In genomic region chr16:13902888-13903483, GRCm38 (mm10) we compare ENCODE assay signal across 8 mouse cellular contexts. TPM values are rescaled to one million over a fixed set of nuclear protein-coding genes. Genes with fewer than 3 reads are reported as not detected.
DNase-seq lines count a peak whose midpoint lies in the region; ATAC-seq and TF ChIP-seq lines count a peak whose summit lies in the region.

Pdxdc1 (minus strand) TSS chr16:13903131.
Mpv17l (plus strand) TSS chr16:13903161.

- peak; percentile 56 for TF ChIP-seq POLR2A in cortical plate, adult 2 months (IDR thresholded peaks at IDR 0.05; ENCODE audit: extremely low read depth, insufficient read depth, low read length)

- H3K36me3 ChIP-seq in megakaryocyte, embryonic 14.5 days (replicated peaks; ENCODE audit: low read length) = peaks cover 8% of the 10 kb centered on the region

- peak within 1 kb of the TSS; percentile 62 for H3K27ac ChIP-seq in cortical plate, adult 2 months (ENCODE audit: insufficient read depth, low read length)

- H3K27me3 ChIP-seq in megakaryocyte, embryonic 14.5 days (replicated peaks) = no peaks in the 10 kb centered on the region

- peak; percentile 75 for ATAC-seq in activated CD4-positive, CD25-positive, alpha-beta regulatory T cell, adult 4 months

- H3K4me3 ChIP-seq in cortical plate, adult 2 months (ENCODE audit: insufficient read depth, low read length) = peak within 1 kb of the TSS; percentile 80
- peak within 1 kb of the TSS; percentile 97 for H3K4me3 ChIP-seq in megakaryocyte, embryonic 14.5 days (replicated peaks)

- peaks cover 4% of the 10 kb centered on the region for H3K4me1 ChIP-seq in cortical plate, adult 2 months (ENCODE audit: control insufficient read depth, insufficient read depth, low read length)
- H3K4me1 ChIP-seq in megakaryocyte, embryonic 14.5 days = peaks cover 48% of the 10 kb centered on the region

- peak; percentile 97 to 98 for DNase-seq in gastrocnemius, adult 8-10 months (ENCODE audit: low spot score in 2 of 2)
- DNase-seq in hindlimb bud, embryonic 11.5 days (ENCODE audit: extremely low spot score, low read depth, low spot score) = peak; percentile 92
- DNase-seq in left cerebral cortex, adult 8-10 months (ENCODE audit: low spot score in 2 of 2) = peak; percentile 97
- DNase-seq in right cerebral cortex, postnatal 10 days (ENCODE audit: low spot score in 2 of 2) = peak; percentile 97 to 98
- peak; percentile 97 for DNase-seq in urinary bladder, postnatal 25 days (ENCODE audit: low spot score)

- no peaks in the 10 kb centered on the region for H3K9me3 ChIP-seq in megakaryocyte, embryonic 14.5 days

- no peak for TF ChIP-seq CTCF in cortical plate, adult 2 months (IDR thresholded peaks at IDR 0.05; ENCODE audit: extremely low read depth, insufficient read depth, low read length)

RNA-seq across cellular contexts. Expression of gene Pdxdc1, which starts in this region (rescaled TPM):
- 10 to 100 TPM; 18.9 to 20.4 TPM for polyA plus RNA-seq in activated CD4-positive, CD25-positive, alpha-beta regulatory T cell, adult 4 months (2017; shearing (Covaris generic))
- polyA plus RNA-seq in cortical plate, adult 2 months (2012; rRNA removed) = 75.3 and 78.4 TPM in 2 replicates
- 10 to 100 TPM; 48.2 to 53.4 (median 50.5) TPM for total RNA-seq in gastrocnemius, adult 8-10 months (2022)
- total RNA-seq in left cerebral cortex, adult 8-10 months (2022) = 10 to 100 TPM; 72.0 to 79.0 (median 74.3) TPM
- polyA plus RNA-seq in megakaryocyte, embryonic 14.5 days (2012; ENCODE audit: insufficient read depth, low replicate concordance) = 5.4 and 11.4 TPM in 2 replicates

RNA-seq across cellular contexts. Expression of gene Mpv17l, which starts in this region (rescaled TPM):
- 1 to 10 TPM in 1 of 2 experiments, under 1 TPM in 1; 0.24 to 1.4 TPM for polyA plus RNA-seq in activated CD4-positive, CD25-positive, alpha-beta regulatory T cell, adult 4 months (2017; shearing (Covaris generic))
- polyA plus RNA-seq in cortical plate, adult 2 months (2012; rRNA removed) = 53.9 and 56.4 TPM in 2 replicates
- total RNA-seq in gastrocnemius, adult 8-10 months (2022) = 1 to 10 TPM in 1 of 4 experiments, under 1 TPM in 3; 0.36 to 1.3 (median 0.97) TPM
- total RNA-seq in left cerebral cortex, adult 8-10 months (2022) = 10 to 100 TPM; 67.6 to 78.6 (median 74.2) TPM
- polyA plus RNA-seq in megakaryocyte, embryonic 14.5 days (2012; ENCODE audit: insufficient read depth, low replicate concordance) = 0.20 TPM in 1 of 2 replicates, not detected in the other

Comparison
In these comparisons a context has a peak if more than half of its experiments do, and no peak if none do; other contexts are left out.
1. Peak in every context shown above with its lines: DNase-seq, ATAC-seq, H3K4me3 ChIP-seq and H3K27ac ChIP-seq.
2. RNA of gene Mpv17l (total RNA-seq): 67.6 to 78.6 TPM in left cerebral cortex, adult 8-10 months; 0.36 to 1.3 TPM in gastrocnemius, adult 8-10 months; every median in the first group is over 10 times any median in the second.
3. RNA of gene Mpv17l (polyA plus RNA-seq): 53.9 to 56.4 TPM in cortical plate, adult 2 months; 0.24 to 1.4 TPM in activated CD4-positive, CD25-positive, alpha-beta regulatory T cell, adult 4 months and 0.20 TPM in megakaryocyte, embryonic 14.5 days; every median in the first group is over 10 times any median in the second.